Mouse (Mus musculus): ENCODE data around the gene Errfi1. TPM values are rescaled to one million over a fixed set of nuclear protein-coding genes. Genes with fewer than 3 reads are reported as not detected.
"Not testable (repeated sequence)": the region's sequence is repeated elsewhere in the genome, so short reads cannot be mapped to it uniquely, and the experiment has no call there.

Errfi1 gene
- polyA plus RNA-seq, 1 experiment from 2014 or later, result 12.8 TPM

DNA sequence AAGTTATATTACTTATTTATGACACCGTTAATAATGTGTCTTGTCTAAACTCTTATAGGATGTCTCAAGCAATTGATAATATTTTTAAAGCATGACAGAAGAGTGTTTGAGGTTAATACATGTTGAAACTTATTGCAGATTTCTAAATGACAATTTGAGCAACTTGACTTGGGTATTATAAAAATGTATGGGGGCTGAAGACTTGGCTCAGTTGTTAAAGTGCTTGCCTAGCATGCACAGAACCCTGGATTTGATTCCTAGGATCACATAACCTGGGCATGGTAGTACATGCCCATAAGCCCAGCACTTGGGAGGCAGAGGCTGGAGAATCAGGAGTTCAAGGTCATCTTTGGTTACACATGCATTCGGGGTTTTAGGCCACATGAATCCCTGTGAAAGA is 15.1 kb downstream of the Errfi1 start:
- no peak for ATAC-seq (replicated peaks; ENCODE audit: extremely low read depth, insufficient read depth, low FRiP score)
- Histone ChIP-seq H3K9ac (ENCODE audit: low read length) (no peak overlapping the region), H3K27ac (ENCODE audit: low read length) (no peak overlapping the region)

DNA sequence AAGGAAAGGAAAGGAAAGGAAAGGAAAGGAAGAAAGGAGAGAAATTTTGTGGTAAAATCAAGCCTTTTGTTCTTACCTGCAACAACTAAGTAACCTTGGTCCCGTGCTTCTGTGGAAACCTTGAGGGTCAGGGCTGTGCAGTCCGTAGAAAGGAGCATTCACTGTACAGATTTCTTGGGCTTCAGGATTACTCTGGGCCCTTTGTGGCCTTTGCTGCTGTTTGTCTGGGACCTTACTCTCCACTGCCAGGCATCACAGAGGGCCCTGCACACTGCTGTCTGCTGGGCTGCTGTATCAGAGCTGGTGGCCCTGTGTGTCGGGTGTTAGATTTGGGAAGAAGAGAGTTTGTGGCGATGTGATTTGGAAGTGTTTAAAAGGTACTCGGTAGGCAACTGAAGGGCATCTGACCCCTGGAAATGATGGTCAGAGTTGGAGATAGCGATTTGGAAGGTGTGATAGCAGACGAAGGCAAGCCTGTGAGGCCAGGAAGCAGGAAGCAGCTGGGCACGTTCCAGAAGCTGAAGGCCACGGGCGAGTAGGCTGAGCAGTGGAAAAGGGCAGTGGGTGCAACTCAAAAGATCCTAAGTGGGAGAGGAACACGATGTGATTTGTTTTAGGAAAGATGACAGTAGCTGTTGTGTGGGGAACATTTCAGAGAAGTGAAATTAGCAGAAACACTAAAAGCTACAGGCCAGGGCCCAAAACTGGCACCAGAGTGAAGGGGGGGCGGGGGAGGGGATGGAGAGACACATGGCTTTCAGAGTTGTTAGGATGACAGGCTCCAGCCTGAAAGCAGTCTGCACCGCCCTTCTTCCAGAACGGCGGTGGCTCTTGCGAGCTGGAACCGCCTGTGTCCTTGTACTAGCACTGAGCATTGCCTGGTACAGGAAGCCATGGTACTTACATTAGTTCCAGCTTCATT is 15.8 kb downstream of the Errfi1 start:
- 0 out of 2 replicates have a peak overlapping the region, but pooled peaks have one; percentile 21 for H3K9ac ChIP-seq (ENCODE audit: low read length)
- H3K27ac ChIP-seq (ENCODE audit: low read length), result peak overlapping the region; percentile 35; the same call in 1 of the 2 replicates

More for the DNA sequence above, 15.1 kb downstream of the Errfi1 start:
- Histone ChIP-seq H3K9me3 (replicated peaks; ENCODE audit: control insufficient read depth, low read length) (no peaks in the 10 kb centered on the region), H3K4me3 (ENCODE audit: low read length) (no peak overlapping the region), H3K36me3 (ENCODE audit: control insufficient read depth, insufficient read depth) (peaks cover 12% of the 10 kb centered on the region), H3K4me1 (ENCODE audit: control insufficient read depth, insufficient read depth, low read length) (peaks cover 28% of the 10 kb centered on the region), H3K4me2 (ENCODE audit: low read depth, low read length) (no peak overlapping the region), H3K27me3 (ENCODE audit: control insufficient read depth, insufficient read depth, low read length) (no peaks in the 10 kb centered on the region)
- WGBS, result 78% methylated on average over 2 of the region's 2 CpGs

DNA sequence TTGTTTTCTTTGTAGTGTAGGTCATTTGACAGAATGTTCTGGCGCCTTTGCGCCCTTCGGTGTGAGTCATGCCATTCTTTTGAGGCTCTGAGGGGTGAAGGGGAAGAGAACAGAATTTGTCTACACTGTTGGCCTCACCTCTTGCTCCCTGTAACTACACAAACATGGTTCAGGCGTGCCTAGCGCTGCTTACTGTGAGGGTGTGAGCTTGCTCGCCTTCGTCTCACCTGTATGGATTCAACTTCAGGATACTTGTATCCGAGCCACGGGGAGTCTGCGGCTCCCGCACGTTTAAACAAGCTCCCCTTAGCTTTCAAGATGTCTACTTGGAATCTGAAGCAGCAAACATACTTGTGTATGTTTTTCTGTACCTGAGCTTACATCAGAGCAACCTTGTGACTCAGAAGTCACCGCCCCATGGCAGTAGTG is 17.3 kb downstream of the Errfi1 start:
- Histone ChIP-seq H3K4me3 (ENCODE audit: low read length) (no peak overlapping the region), H3K36me3 (ENCODE audit: control insufficient read depth, insufficient read depth) (peaks cover 12% of the 10 kb centered on the region), H3K9me3 (replicated peaks; ENCODE audit: control insufficient read depth, low read length) (no peaks in the 10 kb centered on the region), H3K27me3 (ENCODE audit: control insufficient read depth, insufficient read depth, low read length) (no peaks in the 10 kb centered on the region), H3K4me1 (ENCODE audit: control insufficient read depth, insufficient read depth, low read length) (peaks cover 25% of the 10 kb centered on the region), H3K9ac (ENCODE audit: low read length) (no peak overlapping the region), H3K4me2 (ENCODE audit: low read depth, low read length) (0 out of 2 replicates have a peak overlapping the region, but pooled peaks have one; percentile 7), H3K27ac (ENCODE audit: low read length) (peak overlapping the region; percentile 69)
- no peak for ATAC-seq (replicated peaks; ENCODE audit: extremely low read depth, insufficient read depth, low FRiP score)
- 75% methylated on average over 13 of the region's 13 CpGs for WGBS

More for the DNA sequence above, 15.8 kb downstream of the Errfi1 start:
- peaks cover 28% of the 10 kb centered on the region for H3K4me1 ChIP-seq (ENCODE audit: control insufficient read depth, insufficient read depth, low read length)
- H3K27me3 ChIP-seq (ENCODE audit: control insufficient read depth, insufficient read depth, low read length), result no peaks in the 10 kb centered on the region
- 51% methylated on average over 17 of the region's 17 CpGs for WGBS
- no peak for ATAC-seq (replicated peaks; ENCODE audit: extremely low read depth, insufficient read depth, low FRiP score)
- H3K9me3 ChIP-seq (replicated peaks; ENCODE audit: control insufficient read depth, low read length), result no peaks in the 10 kb centered on the region
- H3K4me3 ChIP-seq (ENCODE audit: low read length), result no peak overlapping the region
- no peak overlapping the region for H3K4me2 ChIP-seq (ENCODE audit: low read depth, low read length)
- peaks cover 12% of the 10 kb centered on the region for H3K36me3 ChIP-seq (ENCODE audit: control insufficient read depth, insufficient read depth)

DNA sequence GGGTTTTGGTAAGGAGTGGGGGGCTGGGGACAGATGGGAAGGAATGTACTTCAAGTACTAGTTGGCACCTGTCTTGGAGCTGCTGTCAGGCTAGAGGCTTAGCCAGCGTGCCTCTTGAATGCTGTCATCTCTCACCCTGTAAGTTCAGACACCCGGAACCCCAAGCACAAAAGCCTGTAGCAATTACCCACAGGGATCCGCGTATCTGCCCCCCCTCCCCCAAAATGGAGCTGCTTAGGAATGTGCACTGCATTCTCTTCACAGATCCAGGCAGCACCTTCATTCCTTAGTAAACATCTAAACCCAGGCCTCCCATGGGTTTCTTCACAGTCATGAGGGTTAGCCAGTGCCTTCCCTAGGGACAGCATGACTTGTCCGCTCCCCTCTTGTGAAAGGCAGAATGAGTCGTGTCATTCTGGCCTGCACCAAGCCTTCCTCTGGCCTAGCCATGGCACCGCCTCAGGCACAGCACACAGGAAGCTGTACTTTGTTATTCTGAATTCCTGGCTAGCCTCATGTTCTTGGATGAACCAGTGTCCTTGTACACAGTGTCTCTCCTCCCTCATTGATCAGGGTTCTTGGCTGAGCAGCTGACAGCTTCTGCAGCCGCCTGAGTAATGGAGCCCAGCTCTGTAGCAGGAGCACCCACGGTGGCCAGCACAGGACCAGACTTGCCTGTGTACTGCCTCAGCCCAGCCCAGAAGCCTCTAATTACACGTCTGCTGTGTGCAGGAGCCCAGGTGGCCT is 17.8 kb downstream of the Errfi1 start:
- no peaks in the 10 kb centered on the region for H3K27me3 ChIP-seq (ENCODE audit: control insufficient read depth, insufficient read depth, low read length)
- peak; percentile 75 for ATAC-seq (replicated peaks; ENCODE audit: extremely low read depth, insufficient read depth, low FRiP score)
- 32% methylated on average over 10 of the region's 10 CpGs for WGBS
- peaks cover 8% of the 10 kb centered on the region for H3K36me3 ChIP-seq (ENCODE audit: control insufficient read depth, insufficient read depth)
- peak overlapping the region; percentile 42; the same call in 1 of the 2 replicates for H3K9ac ChIP-seq (ENCODE audit: low read length)
- no peak overlapping the region for H3K4me3 ChIP-seq (ENCODE audit: low read length)
- H3K27ac ChIP-seq (ENCODE audit: low read length), result peak overlapping the region; percentile 69
- H3K4me1 ChIP-seq (ENCODE audit: control insufficient read depth, insufficient read depth, low read length), result peaks cover 25% of the 10 kb centered on the region
- 0 out of 2 replicates have a peak overlapping the region, but pooled peaks have one; percentile 7 for H3K4me2 ChIP-seq (ENCODE audit: low read depth, low read length)
- no peaks in the 10 kb centered on the region for H3K9me3 ChIP-seq (replicated peaks; ENCODE audit: control insufficient read depth, low read length)

DNA sequence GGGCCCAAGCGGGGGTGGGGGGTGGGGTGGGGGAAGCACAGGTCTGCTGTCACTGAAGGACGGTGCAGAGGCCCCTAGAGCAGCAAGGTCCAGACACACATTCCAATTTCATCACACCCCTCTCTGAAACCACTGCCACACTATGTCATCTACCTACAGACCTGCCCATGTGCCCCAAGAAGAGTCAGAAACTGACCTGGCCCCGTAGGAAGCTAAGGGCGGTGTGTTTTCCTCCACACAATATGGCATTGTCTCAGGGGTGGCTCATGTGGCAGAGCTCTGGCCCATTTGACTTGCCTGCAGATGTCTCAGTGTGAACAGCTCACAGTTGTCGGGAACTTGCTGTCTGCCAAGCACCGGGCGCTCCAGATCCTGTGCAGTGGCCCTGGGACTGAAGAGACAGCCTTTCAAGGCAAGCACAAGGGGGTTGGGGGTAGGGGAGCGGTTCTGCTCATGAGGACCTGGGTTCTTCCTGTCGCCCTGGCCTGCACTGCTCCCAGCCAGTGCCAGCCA is 18.5 kb downstream of the Errfi1 start:
- Histone ChIP-seq H3K4me3 (ENCODE audit: low read length) (no peak overlapping the region), H3K4me1 (ENCODE audit: control insufficient read depth, insufficient read depth, low read length) (peaks cover 25% of the 10 kb centered on the region), H3K27me3 (ENCODE audit: control insufficient read depth, insufficient read depth, low read length) (no peaks in the 10 kb centered on the region), H3K9ac (ENCODE audit: low read length) (peak overlapping the region; percentile 17; the same call in 1 of the 2 replicates), H3K4me2 (ENCODE audit: low read depth, low read length) (no peak overlapping the region), H3K9me3 (replicated peaks; ENCODE audit: control insufficient read depth, low read length) (no peaks in the 10 kb centered on the region), H3K27ac (ENCODE audit: low read length) (peak overlapping the region; percentile 69), H3K36me3 (ENCODE audit: control insufficient read depth, insufficient read depth) (peaks cover 2% of the 10 kb centered on the region; the same call in 1 of the 2 replicates)
- ATAC-seq (replicated peaks; ENCODE audit: extremely low read depth, insufficient read depth, low FRiP score), result 0 out of 2 replicates have a peak, but pooled peaks have one; percentile 18
- WGBS, result 36% methylated on average over 9 of the region's 9 CpGs

DNA sequence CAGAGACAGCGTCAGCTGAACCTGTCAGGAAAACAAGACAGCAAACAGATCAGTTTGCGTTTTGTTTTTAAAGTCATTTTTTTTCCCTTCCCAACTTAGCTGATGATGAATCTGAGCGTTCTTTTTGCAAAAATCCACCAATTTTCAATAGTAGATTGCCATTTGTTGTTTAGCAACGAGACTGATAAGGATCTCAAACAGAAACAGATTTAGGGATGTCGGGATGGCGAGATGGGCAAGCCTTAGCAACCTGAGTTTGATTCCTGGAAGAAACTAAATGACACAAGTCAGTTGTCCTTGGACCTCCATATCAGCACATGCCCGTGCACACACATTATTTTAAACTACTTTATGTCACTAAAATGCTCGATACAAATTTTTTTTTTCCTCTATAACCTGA is 19.0 kb downstream of the Errfi1 start:
- Histone ChIP-seq H3K4me2 (ENCODE audit: low read depth, low read length) (no peak overlapping the region), H3K9me3 (replicated peaks; ENCODE audit: control insufficient read depth, low read length) (no peaks in the 10 kb centered on the region), H3K9ac (ENCODE audit: low read length) (no peak overlapping the region), H3K4me1 (ENCODE audit: control insufficient read depth, insufficient read depth, low read length) (peaks cover 25% of the 10 kb centered on the region), H3K4me3 (ENCODE audit: low read length) (no peak overlapping the region), H3K27me3 (ENCODE audit: control insufficient read depth, insufficient read depth, low read length) (no peaks in the 10 kb centered on the region), H3K27ac (ENCODE audit: low read length) (peak overlapping the region; percentile 69; the same call in 1 of the 2 replicates), H3K36me3 (ENCODE audit: control insufficient read depth, insufficient read depth) (peaks cover 2% of the 10 kb centered on the region; the same call in 1 of the 2 replicates)
- no peak for ATAC-seq (replicated peaks; ENCODE audit: extremely low read depth, insufficient read depth, low FRiP score)
- WGBS, result 76% methylated on average over 8 of the region's 8 CpGs

DNA sequence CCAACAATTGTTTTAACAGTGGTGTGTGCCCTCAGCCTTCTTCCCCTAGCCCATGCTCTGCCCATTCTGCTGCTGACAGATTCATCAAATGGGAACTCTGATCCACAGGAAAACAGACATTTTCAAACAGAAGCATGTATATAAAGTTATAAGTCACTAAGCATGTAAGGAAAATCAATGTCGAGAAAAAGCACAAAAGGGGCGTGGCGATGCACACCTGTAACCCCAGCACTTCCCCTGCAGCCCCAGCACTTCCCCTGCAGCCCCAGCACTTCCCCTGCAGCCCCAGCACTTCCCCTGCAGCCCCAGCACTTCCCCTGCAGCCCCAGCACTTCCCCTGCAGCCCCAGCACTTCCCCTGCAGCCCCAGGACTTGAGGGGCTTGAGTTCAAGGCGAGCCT is 20.7 kb downstream of the Errfi1 start:
- Histone ChIP-seq H3K9me3 (replicated peaks; ENCODE audit: control insufficient read depth, low read length) (peaks cover 15% of the 10 kb centered on the region), H3K4me1 (ENCODE audit: control insufficient read depth, insufficient read depth, low read length) (peaks cover 23% of the 10 kb centered on the region)
- H3K4me2 ChIP-seq (ENCODE audit: low read depth, low read length); H3K27ac ChIP-seq (ENCODE audit: low read length); ATAC-seq (replicated peaks; ENCODE audit: extremely low read depth, insufficient read depth, low FRiP score); H3K4me3 ChIP-seq (ENCODE audit: low read length); H3K9ac ChIP-seq (ENCODE audit: low read length); H3K36me3 ChIP-seq (ENCODE audit: control insufficient read depth, insufficient read depth); H3K27me3 ChIP-seq (ENCODE audit: control insufficient read depth, insufficient read depth, low read length): not testable (repeated sequence)
- WGBS, result 79% methylated on average over 4 of the region's 4 CpGs

DNA sequence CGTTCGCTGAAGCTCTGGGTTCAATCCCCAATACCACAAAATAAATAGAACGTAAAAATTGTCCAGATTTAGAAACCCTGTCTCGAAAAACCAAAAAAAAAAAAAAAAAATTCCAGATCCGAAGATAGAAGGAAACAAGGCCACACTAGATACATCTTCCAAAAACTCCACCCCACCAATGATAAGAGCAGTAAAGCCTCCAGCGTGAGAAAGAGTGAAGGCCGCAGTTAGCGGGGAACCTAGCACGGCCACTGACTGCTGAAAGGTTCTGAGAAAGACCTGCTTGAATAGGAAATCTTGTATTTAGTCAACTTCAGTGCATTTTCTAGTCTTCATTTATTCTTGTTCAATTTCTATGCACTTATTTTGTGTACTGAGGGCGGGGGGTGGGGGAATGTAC is 21.7 kb downstream of the Errfi1 start:
- Histone ChIP-seq H3K9ac (ENCODE audit: low read length) (no peak overlapping the region), H3K9me3 (replicated peaks; ENCODE audit: control insufficient read depth, low read length) (peaks cover 23% of the 10 kb centered on the region), H3K4me1 (ENCODE audit: control insufficient read depth, insufficient read depth, low read length) (peaks cover 18% of the 10 kb centered on the region), H3K27me3 (ENCODE audit: control insufficient read depth, insufficient read depth, low read length) (no peaks in the 10 kb centered on the region), H3K4me3 (ENCODE audit: low read length) (no peak overlapping the region), H3K36me3 (ENCODE audit: control insufficient read depth, insufficient read depth) (no peaks in the 10 kb centered on the region), H3K4me2 (ENCODE audit: low read depth, low read length) (no peak overlapping the region), H3K27ac (ENCODE audit: low read length) (no peak overlapping the region)
- 76% methylated on average over 10 of the region's 10 CpGs for WGBS
- ATAC-seq (replicated peaks; ENCODE audit: extremely low read depth, insufficient read depth, low FRiP score), result no peak
